ENCODE assay signal across 12 mouse cellular contexts in the genomic region with DNA sequence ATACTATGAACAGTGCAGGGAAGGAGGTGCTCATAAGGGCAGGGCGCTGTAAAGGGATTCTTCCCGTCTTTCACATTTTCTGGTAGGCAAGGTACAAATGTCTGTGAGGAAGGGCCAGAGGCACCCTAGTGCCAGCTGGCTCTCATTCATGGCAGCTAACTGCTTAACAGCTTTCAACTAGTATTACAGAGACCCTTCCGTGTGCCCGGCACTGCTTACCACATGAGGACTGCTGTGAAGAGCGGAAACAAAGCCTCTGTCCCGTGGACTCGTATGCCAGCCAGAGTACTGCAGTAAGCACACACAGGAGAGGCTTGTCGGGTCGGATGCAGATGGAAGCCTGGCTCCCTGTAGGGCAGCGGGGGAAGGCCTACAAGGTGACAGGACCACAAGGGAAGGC.
DNase-seq lines count a peak whose midpoint lies in the region; ATAC-seq lines count a peak whose summit lies in the region.
"Had no signal": no experiment of that assay in that cellular context is flagged by ENCODE, and none has a peak within 500 bp of the region (broad histone marks: within the 10 kb centered on the region; RNA-seq: fewer than 3 reads in every experiment).

No protein-coding gene starts in this region.

- peaks cover 23% of the 10 kb centered on the region; the same call in 1 of the 2 replicates for H3K4me1 ChIP-seq in neural tube, embryonic 13.5 days (replicated peaks)
- H3K4me1 ChIP-seq in embryonic facial prominence, embryonic 15.5 days: peaks cover 13% of the 10 kb centered on the region; the same call in 1 of the 2 replicates
- peaks cover 20% of the 10 kb centered on the region for H3K4me1 ChIP-seq in neural tube, embryonic 15.5 days
- H3K4me1 ChIP-seq: stomach, embryonic 15.5 days had no signal

- no peak overlapping the region for H3K4me3 ChIP-seq in neural tube, embryonic 13.5 days
- no peak overlapping the region for H3K4me3 ChIP-seq in embryonic facial prominence, embryonic 15.5 days (replicated peaks)
- no peak overlapping the region for H3K4me3 ChIP-seq in neural tube, embryonic 15.5 days (replicated peaks)
- H3K4me3 ChIP-seq: myocyte; stomach, embryonic 15.5 days had no signal

- no peaks in the 10 kb centered on the region for H3K36me3 ChIP-seq in neural tube, embryonic 13.5 days
- no peaks in the 10 kb centered on the region for H3K36me3 ChIP-seq in embryonic facial prominence, embryonic 15.5 days
- H3K36me3 ChIP-seq in neural tube, embryonic 15.5 days: no peaks in the 10 kb centered on the region
- H3K36me3 ChIP-seq: stomach, embryonic 15.5 days had no signal

- H3K9me3 ChIP-seq in neural tube, embryonic 13.5 days: no peaks in the 10 kb centered on the region
- H3K9me3 ChIP-seq in embryonic facial prominence, embryonic 15.5 days (replicated peaks): no peaks in the 10 kb centered on the region
- no peaks in the 10 kb centered on the region for H3K9me3 ChIP-seq in neural tube, embryonic 15.5 days (replicated peaks)
- H3K9me3 ChIP-seq: stomach, embryonic 15.5 days had no signal

- WGBS in neural tube, embryonic 13.5 days: 60% methylated on average over 10 of the region's 10 CpGs
- 38% methylated on average over 10 of the region's 10 CpGs for WGBS in embryonic facial prominence, embryonic 15.5 days
- 56% methylated on average over 10 of the region's 10 CpGs for WGBS in neural tube, embryonic 15.5 days

- no peak for DNase-seq in frontal cortex, postnatal 10 days (ENCODE audit: low spot score in 2 of 2)
- no peak for DNase-seq in neural tube, embryonic 10.5 days (ENCODE audit: extremely low spot score, low spot score)
- DNase-seq in spleen, adult 12 weeks (ENCODE audit: low spot score): no peak
- DNase-seq: heart, postnatal 4 days; thymus, postnatal 36 days had no signal

- peaks cover 12% of the 10 kb centered on the region for H3K27me3 ChIP-seq in neural tube, embryonic 13.5 days
- no peaks in the 10 kb centered on the region for H3K27me3 ChIP-seq in embryonic facial prominence, embryonic 15.5 days
- H3K27me3 ChIP-seq in neural tube, embryonic 15.5 days (replicated peaks): no peaks in the 10 kb centered on the region
- H3K27me3 ChIP-seq: stomach, embryonic 15.5 days had no signal

- H3K9ac ChIP-seq in neural tube, embryonic 13.5 days: 0 out of 2 replicates have a peak overlapping the region, but pooled peaks have one; percentile 38
- H3K9ac ChIP-seq in embryonic facial prominence, embryonic 15.5 days: no peak overlapping the region
- H3K9ac ChIP-seq in neural tube, embryonic 15.5 days (replicated peaks): no peak overlapping the region
- H3K9ac ChIP-seq: stomach, embryonic 15.5 days had no signal

- no peak overlapping the region for H3K4me2 ChIP-seq in neural tube, embryonic 13.5 days
- H3K4me2 ChIP-seq in embryonic facial prominence, embryonic 15.5 days (replicated peaks): no peak overlapping the region
- no peak overlapping the region for H3K4me2 ChIP-seq in neural tube, embryonic 15.5 days
- H3K4me2 ChIP-seq: liver, embryonic 11.5 days; stomach, embryonic 15.5 days had no signal

- 0 out of 2 replicates have a peak, but pooled peaks have one; percentile 7 for ATAC-seq in frontal cortex, adult (ENCODE audit: low TSS enrichment)
- ATAC-seq in neural tube, embryonic 13.5 days (ENCODE audit: low read depth): 0 out of 2 replicates have a peak, but pooled peaks have one; percentile 36
- ATAC-seq in embryonic facial prominence, embryonic 15.5 days (ENCODE audit: insufficient number of reproducible peaks, low FRiP score, low TSS enrichment, low read depth): no peak
- ATAC-seq in neural tube, embryonic 15.5 days (ENCODE audit: low FRiP score): peak; percentile 35; the same call in 1 of the 2 replicates

- peak overlapping the region; percentile 39; the same call in 1 of the 2 replicates for H3K27ac ChIP-seq in neural tube, embryonic 13.5 days (replicated peaks)
- 0 out of 2 replicates have a peak overlapping the region, but pooled peaks have one; percentile 22 for H3K27ac ChIP-seq in embryonic facial prominence, embryonic 15.5 days (replicated peaks)
- peak overlapping the region; percentile 43 for H3K27ac ChIP-seq in neural tube, embryonic 15.5 days (replicated peaks)
- H3K27ac ChIP-seq: stomach, embryonic 15.5 days had no signal
